Comparison of ENCODE assay signal across 27 mouse cellular contexts in genomic region chr3:58227322-58227627, GRCm38 (mm10).
"Had no signal": no experiment of that assay in that cellular context is flagged by ENCODE, and none has a peak within 500 bp of the region (broad histone marks: within the 10 kb centered on the region; RNA-seq: fewer than 3 reads in every experiment).

No protein-coding gene starts in this region.

- H3K27ac ChIP-seq: heart, adult 2 months; hindbrain, embryonic 13.5 days; hindbrain, embryonic 15.5 days; hindbrain, postnatal 0 days; kidney, embryonic 15.5 days; kidney, postnatal 0 days; layer of hippocampus, adult 2 months; limb, embryonic 13.5 days; limb, embryonic 15.5 days had no signal

- H3K4me2 ChIP-seq: heart, embryonic 11.5 days; heart, embryonic 13.5 days; heart, embryonic 15.5 days; hindbrain, embryonic 13.5 days; hindbrain, embryonic 15.5 days; kidney, embryonic 15.5 days; limb, embryonic 13.5 days; limb, embryonic 15.5 days had no signal

- H3K36me3 ChIP-seq: heart, embryonic 13.5 days; heart, embryonic 15.5 days; hindbrain, embryonic 13.5 days; hindbrain, embryonic 15.5 days; kidney, embryonic 15.5 days; limb, embryonic 13.5 days; limb, embryonic 15.5 days had no signal

- ATAC-seq: forebrain, postnatal 0 days; hindbrain, postnatal 0 days; intestine, embryonic 16.5 days had no signal

- DNase-seq: forebrain, postnatal 0 days; gastrocnemius, postnatal 14 days; gastrocnemius, postnatal 36 days; heart, adult 11 months; heart, adult 2 months; heart, postnatal 14 days; heart, postnatal 36 days; kidney, adult 11 months; kidney, adult 2 months; kidney, adult 9 months; kidney, postnatal 14 days; kidney, postnatal 4 days; layer of hippocampus, adult 9-11 months; layer of hippocampus, postnatal 36 days; left cerebral cortex, postnatal 4 days had no signal

- H3K9ac ChIP-seq: forebrain, postnatal 0 days; heart, embryonic 13.5 days; heart, embryonic 15.5 days; hindbrain, embryonic 13.5 days; hindbrain, embryonic 15.5 days; kidney, embryonic 15.5 days; limb, embryonic 13.5 days; limb, embryonic 15.5 days had no signal

- H3K4me3 ChIP-seq: heart, adult 2 months; heart, embryonic 13.5 days; heart, embryonic 15.5 days; hindbrain, embryonic 13.5 days; hindbrain, embryonic 15.5 days; kidney, embryonic 15.5 days; layer of hippocampus, adult 2 months; limb, embryonic 13.5 days; limb, embryonic 15.5 days had no signal

- H3K9me3 ChIP-seq: heart, embryonic 13.5 days; heart, embryonic 15.5 days; hindbrain, embryonic 13.5 days; hindbrain, embryonic 15.5 days; kidney, embryonic 15.5 days; limb, embryonic 13.5 days; limb, embryonic 15.5 days had no signal

- H3K27me3 ChIP-seq: heart, embryonic 13.5 days; heart, embryonic 15.5 days; hindbrain, embryonic 13.5 days; hindbrain, embryonic 15.5 days; kidney, embryonic 15.5 days; limb, embryonic 13.5 days; limb, embryonic 15.5 days had no signal

- H3K4me1 ChIP-seq: hindbrain, embryonic 13.5 days; hindbrain, embryonic 15.5 days; limb, embryonic 15.5 days had no signal
